Mouse (Mus musculus) adipose tissue, adult 10 weeks (tissue): ENCODE measurements around the gene Elovl1. TPM values are rescaled to one million over a fixed set of nuclear protein-coding genes. Genes with fewer than 3 reads are reported as not detected.

Source experiments
- polyA plus RNA-seq: library from polyadenylated mRNA; stranded (reverse); fragments of 350-450 nt; fragmentation: Illumina TruSeq; extraction: RNeasy Lipid Tissue Mini Kit (QIAGEN cat#74804); gene quantifications from one replicate; pipeline ENCODE4 v1.2.3, GENCODE M21; 2014; ENCODE audit warnings: low read depth, low replicate concordance

Gene Elovl1
- 60.1 TPM for polyA plus RNA-seq

GRCm38 (mm10) chr4:118427768-118428451 is at the start of gene Elovl1:
Gene Elovl1 (plus strand): TSS chr4:118428093.

GRCm38 (mm10) chr4:118409142-118409900 is 18.6 kb upstream of the Elovl1 start, which contains the start of the genes Szt2 and Med8:
Gene Szt2 (minus strand): TSS chr4:118409273.
Gene Med8 (plus strand): TSS chr4:118409337.

GRCm38 (mm10) chr4:118436820-118437603 is 9.1 kb downstream of the Elovl1 start, which contains the start of gene Cdc20:
Gene Cdc20 (minus strand): TSS chr4:118437352.

GRCm38 (mm10) chr4:118457345-118457975 is 29.6 kb downstream of the Elovl1 start, which contains the start of gene Mpl:
Gene Mpl (minus strand): TSS chr4:118457513.

Other genes with a start within 250 kb of the Elovl1 start
- gene Kdm4a, start 248.1 kb upstream of the Elovl1 start, polyA plus RNA-seq = 34.5 TPM
- 74.7 TPM for gene Ptprf, start 136.7 kb upstream of the Elovl1 start, polyA plus RNA-seq
- 17.6 TPM for gene Szt2, start 18.8 kb upstream of the Elovl1 start, polyA plus RNA-seq
- 52.9 TPM for gene Med8, start 18.8 kb upstream of the Elovl1 start, polyA plus RNA-seq
- gene Cdc20, start 9.3 kb downstream of the Elovl1 start, polyA plus RNA-seq = 6.7 TPM
- gene Mpl, start 29.4 kb downstream of the Elovl1 start, polyA plus RNA-seq = not detected
- 22.7 TPM for gene Tie1, start 62.0 kb downstream of the Elovl1 start, polyA plus RNA-seq
- gene 2610528J11Rik, start 98.9 kb downstream of the Elovl1 start, polyA plus RNA-seq = 24.2 TPM
- gene Tmem125, start 116.0 kb downstream of the Elovl1 start, polyA plus RNA-seq = 12.2 TPM
- 3.2 TPM for gene Cfap57, start 192.7 kb downstream of the Elovl1 start, polyA plus RNA-seq
- 50.1 TPM for gene Ebna1bp2, start 192.7 kb downstream of the Elovl1 start, polyA plus RNA-seq
- gene Olfr62, start 230.9 kb downstream of the Elovl1 start, polyA plus RNA-seq = not detected